Mouse (Mus musculus): ENCODE results near the gene Cep135.

Gene Cep135

GRCm38 (mm10) chr5:76645091-76645868, 56.8 kb downstream of the Cep135 start:
- peak in 1 of 2 experiments; percentile 49 for DNase-seq (ENCODE audit: low spot score in 2 of 2)

DNA sequence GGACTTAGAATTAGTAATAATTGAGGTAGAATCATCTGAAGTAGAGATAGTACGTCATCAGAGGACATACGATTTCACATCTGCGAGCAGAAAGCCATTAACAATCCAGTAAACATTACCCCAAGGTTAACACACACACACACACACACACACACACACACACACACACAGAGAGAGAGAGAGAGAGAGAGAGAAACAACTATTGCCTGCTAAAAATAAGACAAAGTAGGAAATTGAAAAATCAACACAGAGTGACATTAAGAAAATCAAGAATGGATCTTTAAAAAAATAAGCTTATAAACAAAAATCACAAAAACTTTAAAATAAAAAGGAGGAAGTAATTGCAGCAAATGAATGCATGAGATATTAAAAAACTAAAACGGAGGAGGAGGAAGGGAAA, 61.4 kb downstream of the Cep135 start:
- DNase-seq (ENCODE audit: low spot score in 2 of 2), result no peak

- no peak for DNase-seq (ENCODE audit: low spot score in 2 of 2)
Observed at GRCm38 (mm10) chr5:76651151-76651725, 62.7 kb downstream of the Cep135 start.

DNA sequence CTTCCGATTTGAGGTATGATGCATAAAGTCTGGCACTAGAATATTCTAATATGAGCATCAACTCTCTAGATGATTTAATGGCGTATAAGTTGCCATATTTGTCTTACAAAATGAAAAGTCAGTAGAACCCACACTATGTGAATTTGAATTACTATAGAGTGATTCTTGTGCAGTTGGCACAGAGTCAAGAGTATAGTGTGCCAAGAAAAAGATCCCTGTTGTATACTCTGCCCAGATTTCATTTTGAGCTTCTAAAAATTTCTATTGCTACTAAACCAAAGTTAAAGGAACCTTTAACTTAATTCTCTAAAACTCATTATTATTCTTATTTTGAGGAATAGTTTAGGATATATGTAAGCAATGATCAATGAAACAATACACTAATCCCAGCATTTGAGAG, 67.7 kb downstream of the Cep135 start, which contains the start of gene C530008M17Rik:
TSS of gene C530008M17Rik (plus strand) at position 301 of the 400 bp plus-strand sequence.
- no peak for DNase-seq (ENCODE audit: low spot score in 2 of 2)

- peak; percentile 66 to 85 for DNase-seq (ENCODE audit: low spot score in 2 of 2)
Observed at GRCm38 (mm10) chr5:76657245-76658083, 69.0 kb downstream of the Cep135 start.

- DNase-seq (ENCODE audit: low spot score in 2 of 2), result peak; percentile 79 to 87
Observed at GRCm38 (mm10) chr5:76658084-76658934, 69.8 kb downstream of the Cep135 start.

DNA sequence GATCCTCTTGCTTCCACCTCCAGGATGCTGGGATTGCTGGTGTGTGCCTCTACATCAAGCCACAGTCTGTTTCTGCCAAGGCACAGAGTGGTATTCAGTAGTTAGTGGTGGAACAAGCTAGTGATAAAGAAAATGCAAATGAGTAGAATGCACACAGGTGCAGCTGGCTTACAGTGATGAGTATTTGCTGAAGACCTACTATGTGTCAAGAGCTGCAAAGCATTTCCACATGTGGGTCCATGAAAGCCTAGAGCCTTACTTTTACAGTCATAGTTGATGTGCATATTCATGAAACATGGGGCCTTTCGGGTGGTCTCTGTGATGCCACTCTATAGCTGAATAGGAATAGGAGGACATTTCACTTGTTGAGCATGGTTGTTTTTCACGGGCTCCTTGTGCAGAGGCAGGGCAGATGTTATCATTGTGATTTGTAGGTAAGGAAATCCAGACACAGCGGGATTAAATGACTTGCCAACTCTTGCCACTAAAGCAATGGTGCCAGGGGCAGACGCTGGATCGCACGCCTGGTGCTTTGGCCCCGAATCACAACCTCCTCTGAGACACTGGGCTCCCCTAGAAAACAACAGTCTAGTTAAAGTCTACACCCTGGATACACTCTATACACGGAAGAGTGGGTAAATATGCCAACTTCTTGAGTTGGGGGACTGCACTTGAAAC, 71.6 kb downstream of the Cep135 start:
- DNase-seq (ENCODE audit: low spot score in 2 of 2), result no peak

- no peak for DNase-seq (ENCODE audit: low spot score in 2 of 2)
Observed at GRCm38 (mm10) chr5:76661310-76661709, 72.8 kb downstream of the Cep135 start.

- DNase-seq (ENCODE audit: low spot score in 2 of 2), result no peak
Observed at GRCm38 (mm10) chr5:76664936-76665335, 76.4 kb downstream of the Cep135 start.

DNA sequence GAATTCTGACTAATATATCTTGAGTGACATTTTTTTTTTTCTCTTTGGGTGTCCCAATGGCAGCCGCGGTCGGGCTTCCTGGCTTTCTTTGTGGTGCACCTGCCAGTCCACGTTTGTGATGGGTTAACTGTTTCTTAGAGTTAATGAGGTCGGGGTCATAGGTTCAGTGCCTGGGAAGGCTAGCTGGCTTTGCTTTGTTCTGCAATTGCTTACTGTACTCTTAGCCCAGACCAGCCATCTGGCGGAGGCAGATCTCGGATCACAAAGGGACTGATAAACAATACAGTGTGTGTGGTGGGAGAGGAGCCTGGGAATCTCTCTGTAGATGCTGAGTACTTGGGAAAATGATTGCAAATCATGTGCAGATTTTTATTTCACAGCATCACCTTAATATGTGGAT, 76.9 kb downstream of the Cep135 start:
- no peak for DNase-seq (ENCODE audit: low spot score in 2 of 2)

GRCm38 (mm10) chr5:76666026-76666756, 77.7 kb downstream of the Cep135 start:
- no peak for DNase-seq (ENCODE audit: low spot score in 2 of 2)

- DNase-seq (ENCODE audit: low spot score in 2 of 2), result no peak
Observed at GRCm38 (mm10) chr5:76668118-76668517, 79.6 kb downstream of the Cep135 start.

DNA sequence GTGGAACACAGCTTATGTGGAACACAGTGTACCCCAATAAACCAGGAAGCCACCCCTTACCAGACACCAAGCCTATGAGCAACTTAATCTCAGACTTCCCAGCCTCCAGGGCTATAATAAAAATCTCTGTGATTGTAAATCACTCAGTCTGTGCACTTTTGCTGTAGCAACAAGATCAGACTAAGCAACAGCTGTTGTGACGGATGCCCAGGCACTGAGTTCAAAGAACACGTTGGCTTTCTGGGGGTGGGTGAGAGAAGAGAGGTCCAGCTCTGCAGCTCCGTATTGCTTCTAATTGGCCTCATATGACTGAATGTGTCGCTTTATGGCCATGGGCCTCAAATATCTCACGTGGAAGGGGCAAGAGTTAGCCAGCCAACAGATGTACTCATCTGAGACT, 80.0 kb downstream of the Cep135 start:
- DNase-seq (ENCODE audit: low spot score in 2 of 2), result no peak

DNA sequence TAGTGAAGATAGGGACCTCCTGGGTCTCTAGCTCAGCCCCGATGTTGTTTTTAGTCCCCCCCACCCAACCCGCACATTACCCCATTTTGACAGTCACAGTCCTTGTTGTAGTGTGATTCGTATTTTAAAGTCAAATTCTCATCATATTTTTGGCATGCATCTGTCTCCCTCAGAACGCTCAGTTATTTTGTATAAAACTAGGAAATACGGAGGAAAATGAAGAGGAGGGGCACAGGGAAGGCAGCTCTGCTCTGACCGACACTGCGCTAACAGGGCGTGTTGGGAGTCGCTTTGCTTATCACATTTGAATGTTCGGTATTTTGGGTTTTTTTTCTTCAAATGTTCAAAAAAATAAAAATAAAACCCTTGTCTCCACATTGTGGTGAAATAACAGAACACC, 81.7 kb downstream of the Cep135 start:
- no peak for DNase-seq (ENCODE audit: low spot score in 2 of 2)

- DNase-seq (ENCODE audit: low spot score in 2 of 2), result no peak
Observed at GRCm38 (mm10) chr5:76674022-76674653, 85.6 kb downstream of the Cep135 start.

GRCm38 (mm10) chr5:76675369-76675768, 86.9 kb downstream of the Cep135 start:
- DNase-seq (ENCODE audit: low spot score in 2 of 2), result no peak

DNA sequence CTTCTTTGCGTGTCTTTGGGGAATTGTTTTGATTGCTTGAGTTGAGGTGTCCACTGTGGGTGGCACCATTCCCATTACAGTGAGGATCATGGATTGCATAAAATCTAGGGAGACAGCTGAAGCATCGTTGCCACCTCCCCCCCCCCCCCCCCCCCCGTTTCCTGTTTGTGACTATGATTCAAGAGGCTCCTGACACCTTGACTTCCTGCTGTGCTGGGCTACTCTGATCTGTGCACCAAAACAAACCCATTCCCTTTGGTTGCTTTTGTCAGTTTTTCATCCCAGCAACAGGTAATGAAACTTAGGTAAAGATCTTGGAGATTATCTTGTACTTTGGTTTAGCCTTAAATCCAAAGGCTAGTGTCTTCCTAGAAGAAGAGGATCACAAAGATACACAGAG, 92.5 kb downstream of the Cep135 start:
- no peak for DNase-seq (ENCODE audit: low spot score in 2 of 2)

- no peak for DNase-seq (ENCODE audit: low spot score in 2 of 2)
Observed at GRCm38 (mm10) chr5:76681895-76682656, 93.6 kb downstream of the Cep135 start.

DNA sequence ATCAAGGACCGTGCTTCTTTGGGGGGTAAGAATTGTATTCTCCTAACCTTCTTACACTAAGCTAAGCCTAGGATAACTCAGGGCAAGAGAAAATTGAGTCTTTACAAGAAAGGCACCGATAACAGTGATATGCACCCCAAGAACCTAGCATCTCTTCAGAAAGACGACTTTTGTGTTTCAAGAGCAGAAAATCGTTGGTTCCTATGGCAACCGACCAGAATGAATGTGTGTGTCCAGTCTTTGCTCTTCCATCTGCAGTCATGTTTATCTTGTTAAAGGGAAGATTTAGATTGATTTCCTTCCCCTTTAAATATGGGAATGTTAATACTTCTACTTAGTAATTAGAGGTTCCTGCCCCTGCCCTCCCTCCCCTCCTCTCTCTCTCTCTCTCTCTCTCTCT, 95.0 kb downstream of the Cep135 start:
- DNase-seq (ENCODE audit: low spot score in 2 of 2), result no peak
